Mouse (Mus musculus): ENCODE measurements around the gene Enox1.

DNA sequence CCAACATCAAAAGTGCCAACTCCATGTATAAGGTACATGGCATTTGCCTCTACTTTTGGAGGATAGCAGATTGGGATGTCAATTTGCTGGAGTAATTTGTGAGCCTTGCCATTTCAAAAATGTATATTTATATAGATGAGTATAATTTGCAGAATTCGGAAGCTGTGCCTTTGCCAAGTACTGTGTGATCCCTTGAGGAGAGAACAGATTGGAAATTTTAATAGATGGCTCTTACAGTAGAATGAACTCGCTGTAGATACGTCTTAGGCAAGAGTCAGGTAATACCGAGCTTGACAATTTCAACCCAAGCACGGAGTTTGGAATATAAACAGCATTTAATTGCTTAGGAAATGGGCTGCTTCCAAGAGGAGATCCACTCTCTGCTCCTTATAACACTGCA lies 427.9 kb downstream of the Enox1 start:
- TF ChIP-seq POLR2A (IDR thresholded peaks at IDR 0.05; ENCODE audit: borderline replicate concordance, extremely low read depth, low read depth, low read length) (no peak), CTCF (IDR thresholded peaks at IDR 0.05; ENCODE audit: insufficient read depth, low read length) (no peak)
